Mouse (Mus musculus): ENCODE measurements around the gene Nrxn2.

DNA sequence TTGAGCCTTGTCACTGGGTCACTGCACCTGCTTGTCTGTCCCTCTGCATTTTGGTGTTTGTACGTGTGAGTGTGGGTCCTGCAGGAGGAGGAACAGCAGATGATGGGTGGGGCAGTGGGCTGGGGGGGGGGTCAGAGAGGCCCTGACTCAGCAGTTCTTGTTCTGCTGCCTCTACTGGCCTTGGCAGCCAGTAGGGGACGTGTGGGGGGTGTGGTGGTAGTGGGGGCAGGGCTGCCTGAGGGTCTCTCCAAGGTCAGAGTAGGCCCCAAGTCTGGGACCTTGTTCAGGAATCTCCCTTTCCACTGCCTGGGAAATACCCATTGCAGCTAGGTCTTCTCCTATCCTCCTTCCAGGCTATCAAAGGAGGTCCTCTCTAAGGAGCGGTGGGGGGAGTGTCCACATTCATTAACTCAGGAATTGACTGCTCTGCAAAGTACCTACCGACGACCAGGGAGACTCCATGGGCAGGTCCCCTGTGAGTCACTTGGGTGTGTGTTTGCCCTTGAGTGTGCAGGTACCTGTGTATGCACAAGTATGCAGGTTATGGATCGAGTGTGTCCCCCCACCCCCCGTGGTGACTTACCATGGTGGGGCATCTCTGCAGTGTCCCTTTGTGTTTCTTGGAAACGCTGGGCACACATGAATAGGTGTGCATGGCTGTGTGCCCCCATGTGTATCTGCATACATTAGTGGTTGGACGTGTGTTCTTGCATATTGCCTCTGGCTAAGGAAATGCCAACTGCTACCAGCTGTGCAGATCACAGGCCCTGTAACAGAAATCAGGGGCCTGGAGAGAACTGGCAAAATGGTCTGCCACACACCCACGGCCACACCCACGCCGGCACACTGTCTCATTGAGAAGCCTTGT lies 1.4 kb upstream of the Nrxn2 start:
- TF ChIP-seq EP300 (optimal IDR thresholded peaks at IDR 0.05) (no peak), CTCF (IDR thresholded peaks at IDR 0.05; ENCODE audit: low read depth) (no peak)
